Mouse (Mus musculus) cerebellum, adult (tissue): ENCODE measurements around the gene Grik2.

Experiments used
- ATAC-seq: cut with Nextera tagmentation; 2 replicates; pipeline ENCODE4 v1.9.2; 2017; ENCODE audit warnings: mild to moderate bottlenecking, moderate library complexity, mixed read lengths; ENCODE audit not compliant: insufficient number of reproducible peaks, low FRiP score, low TSS enrichment

Gene Grik2

DNA sequence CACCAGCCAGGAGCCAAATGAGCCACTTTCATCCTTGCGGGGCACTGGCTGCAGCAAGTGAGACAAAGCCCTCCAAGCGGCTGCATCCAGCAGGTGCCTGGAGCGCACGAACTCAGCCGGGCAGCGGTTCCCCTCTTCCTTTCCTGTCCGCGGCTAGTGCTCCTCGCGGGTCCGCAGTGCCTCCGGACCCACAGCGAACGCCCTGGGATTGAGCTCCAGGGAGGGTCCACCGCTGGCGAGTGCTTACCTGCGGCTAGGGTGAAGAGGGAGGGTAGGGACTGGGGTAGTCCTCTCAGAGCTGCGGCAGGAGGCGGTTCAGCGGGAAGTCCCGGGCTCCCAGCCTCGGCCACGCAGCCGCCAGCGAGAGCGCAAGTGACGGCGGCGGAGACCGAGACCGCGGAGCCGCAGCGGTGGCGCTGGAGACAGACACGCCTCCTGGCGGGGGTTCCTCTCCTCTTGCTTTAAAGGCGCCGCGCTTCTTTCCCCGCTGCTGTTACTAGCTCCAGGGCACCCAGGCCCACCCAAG is at the start of gene Grik2:
TSS of gene Grik2 (minus strand) at position 386 of the 526 bp plus-strand sequence.
- ATAC-seq = peak; percentile 72

- ATAC-seq = no peak
These were observed 45.8 kb upstream of the Grik2 start for GRCm38 (mm10) chr10:49834392-49834791.

DNA sequence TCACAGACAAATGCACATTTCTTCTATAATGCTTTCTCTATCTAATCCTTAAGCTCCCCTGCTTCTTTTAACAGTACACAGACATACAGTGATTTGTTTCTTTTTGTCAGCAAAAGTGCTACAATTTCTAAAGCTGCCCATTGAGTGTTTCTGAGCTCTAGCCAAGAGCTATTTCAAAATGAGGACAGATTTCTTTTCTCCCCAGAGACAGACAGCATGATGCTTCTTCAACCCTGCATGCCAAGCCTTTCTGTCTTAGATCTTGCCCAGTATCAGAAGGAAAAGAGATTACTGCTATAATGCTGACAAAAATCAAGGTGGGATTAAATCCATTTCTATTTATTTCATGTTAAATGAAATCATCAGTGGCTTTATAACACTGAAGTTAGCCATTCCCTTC is 18.7 kb upstream of the Grik2 start:
- ATAC-seq = peak; percentile 70

GRCm38 (mm10) chr10:49801001-49801400 is 12.4 kb upstream of the Grik2 start:
- ATAC-seq = no peak

DNA sequence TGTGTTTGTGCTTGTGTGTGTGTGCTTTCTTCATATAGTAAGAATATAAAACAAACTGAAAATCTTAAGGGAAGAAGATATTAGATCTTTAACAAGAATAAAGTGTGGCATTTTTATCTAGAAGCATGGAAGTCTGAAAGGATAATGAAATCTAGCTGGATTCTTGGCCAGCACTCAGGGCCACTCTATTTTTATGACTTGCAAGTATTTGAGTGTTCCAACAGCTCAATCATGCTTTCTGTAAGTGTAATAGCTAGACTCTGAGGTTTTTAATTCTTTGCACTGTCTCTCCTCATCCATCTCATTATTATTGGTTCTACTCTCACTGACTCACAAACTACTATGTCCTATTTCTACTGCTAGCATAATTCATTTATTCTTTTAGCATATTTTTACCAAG is 5.6 kb upstream of the Grik2 start:
- ATAC-seq = no peak

DNA sequence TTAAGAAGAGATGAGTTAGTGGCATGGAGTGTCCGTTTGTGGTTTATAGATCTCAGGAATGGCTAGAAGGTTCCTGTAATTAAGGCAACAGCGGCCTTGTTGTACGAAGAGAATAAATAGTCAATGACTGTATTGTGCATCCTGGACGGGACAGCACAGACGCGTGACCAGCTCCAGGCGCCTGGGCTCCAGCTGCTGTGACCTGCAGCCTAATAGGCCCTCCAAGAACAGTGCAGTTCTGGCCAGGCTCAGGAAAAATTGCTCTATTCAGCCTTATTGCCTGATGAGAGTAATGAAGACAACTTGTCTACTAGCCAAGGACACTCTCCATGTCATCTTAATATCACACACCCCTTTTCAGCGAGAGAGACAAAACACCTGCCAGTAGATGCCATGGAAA is 1.8 kb upstream of the Grik2 start:
- no peak for ATAC-seq

- peak; percentile 68 for ATAC-seq
These were observed 1.1 kb upstream of the Grik2 start for GRCm38 (mm10) chr10:49789711-49790110.

GRCm38 (mm10) chr10:49788914-49789313 is 348 bp upstream of the Grik2 start:
- peak; percentile 21; the same call in 1 of the 2 replicates for ATAC-seq

DNA sequence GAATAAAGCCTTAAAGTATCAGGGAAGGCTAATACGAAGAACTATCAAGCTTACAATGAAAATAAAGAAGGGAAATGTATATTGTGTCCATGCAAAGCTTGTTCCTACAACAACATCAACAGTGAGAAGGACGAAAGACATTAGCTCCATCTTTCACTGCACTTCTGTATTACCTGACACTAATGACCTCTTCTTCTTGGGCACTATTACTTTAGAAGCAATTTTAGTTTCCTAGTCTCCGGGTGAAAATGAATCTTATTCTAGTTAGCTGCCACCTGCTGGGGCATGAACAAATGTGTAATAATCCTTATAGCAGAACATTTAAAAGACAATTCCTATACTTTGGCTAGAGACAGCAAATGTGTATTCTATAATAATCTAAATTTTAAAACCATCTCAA is 1.9 kb downstream of the Grik2 start:
- ATAC-seq = no peak

GRCm38 (mm10) chr10:49785477-49785876 is 3.1 kb downstream of the Grik2 start:
- no peak for ATAC-seq

DNA sequence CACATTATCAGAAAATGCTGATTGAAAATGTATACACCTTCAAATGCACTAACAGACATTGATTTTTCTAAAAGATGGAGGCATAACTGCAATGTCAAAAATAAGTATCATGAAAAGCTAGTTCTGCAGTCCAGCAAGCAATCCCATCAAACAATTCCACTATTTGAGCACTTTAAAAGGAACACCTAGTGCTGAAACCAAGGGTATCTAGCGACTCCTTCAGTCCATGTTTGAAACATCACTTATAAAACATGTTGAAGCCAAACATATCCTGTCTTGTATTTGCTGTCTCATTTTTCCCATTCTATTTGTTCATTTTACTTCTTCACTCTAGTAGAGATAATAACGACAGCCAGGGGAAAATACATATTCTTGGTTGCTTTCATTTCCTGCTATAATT is 3.7 kb downstream of the Grik2 start:
- no peak for ATAC-seq

DNA sequence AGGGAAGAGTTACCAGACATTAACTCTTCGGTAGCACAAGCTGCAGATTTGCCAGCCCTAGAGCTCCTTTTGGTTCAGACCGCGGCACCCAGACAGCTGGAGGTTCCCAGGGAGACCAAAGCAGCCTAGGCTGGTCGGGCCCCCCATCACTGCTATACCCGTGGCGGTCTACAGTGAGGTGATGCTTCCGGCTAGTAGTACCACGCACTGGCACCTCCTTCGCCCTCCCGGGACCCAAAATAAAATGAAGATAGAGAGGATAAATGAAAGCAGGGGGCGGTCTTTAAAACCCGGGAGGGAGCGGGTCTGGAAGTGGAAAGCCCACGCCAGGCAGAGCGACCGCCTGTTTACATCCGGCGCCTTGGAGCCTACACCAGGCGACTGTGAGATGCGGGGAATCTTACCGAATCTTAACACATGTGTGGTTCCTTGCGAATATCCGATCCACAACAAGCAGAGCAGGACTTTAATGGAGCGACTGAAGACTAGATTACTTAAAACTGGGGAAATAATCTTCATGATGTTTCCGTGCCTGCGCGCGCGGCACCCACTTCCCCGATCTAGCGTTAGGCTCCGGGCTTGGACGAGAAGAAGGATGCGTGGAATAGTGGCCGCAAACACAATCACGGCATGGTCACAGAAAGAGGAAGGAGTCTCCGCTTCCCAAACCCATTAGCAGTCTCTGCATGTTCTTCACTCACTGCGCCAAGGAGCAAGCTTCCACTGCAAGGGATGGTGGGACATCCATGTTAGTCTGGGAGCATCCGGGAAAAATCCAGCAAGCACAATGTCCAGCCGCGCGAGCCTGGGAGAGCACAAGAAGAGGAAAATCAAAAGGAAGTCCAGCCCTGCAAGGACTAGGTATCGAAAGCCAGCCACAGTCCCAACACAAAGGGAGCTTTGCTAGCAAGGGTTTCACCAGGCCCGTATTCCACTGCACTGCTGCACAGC is 5.5 kb downstream of the Grik2 start:
- peak; percentile 17 for ATAC-seq

DNA sequence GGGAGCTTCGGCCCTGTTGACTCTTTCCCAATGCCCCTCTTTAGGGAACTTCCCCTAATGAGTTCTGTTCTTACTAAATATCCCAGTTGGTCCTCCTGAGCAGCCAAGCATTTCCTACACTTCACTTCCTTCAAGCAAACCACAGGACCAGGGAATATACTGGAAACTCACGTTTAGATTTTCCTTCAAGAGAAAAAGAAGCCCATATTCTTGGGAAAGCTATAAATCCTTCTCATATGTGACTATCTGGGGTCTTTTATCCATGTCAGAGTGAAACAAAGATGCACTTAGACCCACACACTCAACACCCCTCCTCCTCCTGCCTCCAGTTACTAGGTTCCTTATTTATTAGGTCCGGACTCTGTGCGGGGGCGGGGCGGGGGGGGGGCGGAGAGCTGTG is 6.5 kb downstream of the Grik2 start:
- no peak for ATAC-seq

GRCm38 (mm10) chr10:49780430-49780829 is 8.1 kb downstream of the Grik2 start:
- peak; percentile 60 for ATAC-seq

- ATAC-seq = peak; percentile 26; the same call in 1 of the 2 replicates
These were observed 19.7 kb downstream of the Grik2 start for GRCm38 (mm10) chr10:49768897-49769296.

DNA sequence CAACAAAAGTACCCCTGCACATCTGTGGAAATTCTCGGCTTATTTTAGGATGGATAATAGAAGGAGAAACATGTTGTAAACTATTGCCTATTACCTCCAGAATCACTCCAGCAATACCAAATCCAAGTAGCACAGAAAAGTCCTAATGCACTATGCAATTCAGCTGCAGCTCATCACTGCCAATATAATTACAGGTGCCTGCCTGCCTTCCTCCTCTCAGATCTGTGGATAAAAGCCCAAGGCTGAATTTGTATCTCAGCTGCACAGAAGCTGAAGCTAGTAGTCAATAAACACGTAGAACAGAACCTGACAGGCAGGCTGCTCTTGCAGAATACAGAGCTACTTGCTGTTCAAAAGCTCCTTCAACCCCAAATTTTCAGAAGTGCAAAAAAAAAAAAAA is 21.0 kb downstream of the Grik2 start:
- no peak for ATAC-seq

- ATAC-seq = no peak
These were observed 26.0 kb downstream of the Grik2 start for GRCm38 (mm10) chr10:49762607-49763006.

- ATAC-seq = no peak
These were observed 36.8 kb downstream of the Grik2 start for GRCm38 (mm10) chr10:49751769-49752168.

GRCm38 (mm10) chr10:49731841-49732240 is 56.7 kb downstream of the Grik2 start:
- no peak for ATAC-seq

- ATAC-seq = no peak
These were observed 64.9 kb downstream of the Grik2 start for GRCm38 (mm10) chr10:49723706-49724105.

DNA sequence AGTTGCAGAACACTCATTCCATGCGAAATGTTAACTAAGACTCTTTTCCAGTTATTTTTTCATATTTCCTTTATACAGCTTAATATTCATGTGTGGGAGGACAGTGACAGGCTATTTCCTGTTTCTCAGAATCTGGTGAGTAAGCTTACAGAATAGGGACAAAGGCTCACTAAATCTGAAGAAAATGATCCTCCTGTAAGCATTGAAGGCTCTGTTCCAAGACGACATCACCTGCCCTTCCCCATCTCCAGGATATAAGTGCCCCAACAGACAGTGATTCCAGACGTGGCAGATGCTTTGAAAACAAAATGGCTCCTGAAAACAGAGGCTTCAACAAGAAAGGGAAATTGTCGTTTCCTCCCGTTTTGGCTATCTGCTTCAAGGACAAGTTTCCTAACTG is 71.7 kb downstream of the Grik2 start:
- no peak for ATAC-seq

GRCm38 (mm10) chr10:49709748-49710147 is 78.8 kb downstream of the Grik2 start:
- peak; percentile 45; the same call in 1 of the 2 replicates for ATAC-seq
